Mouse (Mus musculus) heart, embryonic 16.5 days (tissue): ENCODE measurements around the gene Smim7. TPM values are rescaled to one million over a fixed set of nuclear protein-coding genes. Genes with fewer than 3 reads are reported as not detected.

Source experiments
- ATAC-seq: fragments of 200-750 bp; cut with Nextera tagmentation; replicated peaks from 2 replicates; pipeline ENCODE4 v1.8.0; 2017; ENCODE audit warnings: moderate number of reproducible peaks; ENCODE audit not compliant: insufficient read depth, low FRiP score; ENCODE audit errors: extremely low read depth
- H3K27ac ChIP-seq: fragments of 300-500 bp; sonication (generic); 2 replicates; pipeline ENCODE4 v1.5.1; 2014; ENCODE audit warnings: mild to moderate bottlenecking, low read length, control low read depth, moderate library complexity
- H3K27me3 ChIP-seq: fragments of 300-500 bp; sonication (generic); 2 replicates; pipeline ENCODE4 v1.6.1; 2014; ENCODE audit warnings: low read length, mixed read lengths; ENCODE audit not compliant: control insufficient read depth, insufficient read depth
- H3K36me3 ChIP-seq: fragments of 300-500 bp; sonication (generic); 2 replicates; pipeline ENCODE4 v1.6.1; 2014; ENCODE audit not compliant: control insufficient read depth, insufficient read depth
- H3K4me1 ChIP-seq: fragments of 300-500 bp; sonication (generic); 2 replicates; pipeline ENCODE4 v1.6.1; 2014; ENCODE audit warnings: low read length, mixed read lengths; ENCODE audit not compliant: control insufficient read depth, insufficient read depth
- H3K4me2 ChIP-seq: fragments of 300-500 bp; sonication (generic); 2 replicates; pipeline ENCODE4 v1.6.1; 2014; ENCODE audit warnings: low read depth, mild to moderate bottlenecking, control low read depth, low read length
- H3K4me3 ChIP-seq: fragments of 300-500 bp; sonication (generic); 2 replicates; pipeline ENCODE4 v1.5.1; 2014; ENCODE audit warnings: mild to moderate bottlenecking, control low read depth, low read length
- H3K9ac ChIP-seq: fragments of 300-500 bp; sonication (generic); 2 replicates; pipeline ENCODE4 v1.6.1; 2014; ENCODE audit warnings: low read length, control low read depth
- H3K9me3 ChIP-seq: fragments of 300-500 bp; sonication (generic); replicated peaks from 2 replicates; pipeline ENCODE4 v1.6.1; 2016; ENCODE audit warnings: low read length; ENCODE audit not compliant: control insufficient read depth
- WGBS: fragments of 180-500 bp; shearing (Covaris S2); extraction: QIAGEN DNeasy Blood & Tissue Kit; methylation state at CpG from one replicate; pipeline ENCODE4 v1.1.7; 2014; 5-methylcytosine and 5-hydroxymethylcytosine counted together
- polyA plus RNA-seq: library from polyadenylated mRNA; unstranded; fragments of >200 nt; fragmentation: Nextera tagmentation; extraction: Ambion mirVana; gene quantifications from 2 replicates; pipeline ENCODE4 v1.2.1, GENCODE M21; 2015

The Smim7 gene
- polyA plus RNA-seq, 1 experiment from 2014 or later = 108 TPM

DNA sequence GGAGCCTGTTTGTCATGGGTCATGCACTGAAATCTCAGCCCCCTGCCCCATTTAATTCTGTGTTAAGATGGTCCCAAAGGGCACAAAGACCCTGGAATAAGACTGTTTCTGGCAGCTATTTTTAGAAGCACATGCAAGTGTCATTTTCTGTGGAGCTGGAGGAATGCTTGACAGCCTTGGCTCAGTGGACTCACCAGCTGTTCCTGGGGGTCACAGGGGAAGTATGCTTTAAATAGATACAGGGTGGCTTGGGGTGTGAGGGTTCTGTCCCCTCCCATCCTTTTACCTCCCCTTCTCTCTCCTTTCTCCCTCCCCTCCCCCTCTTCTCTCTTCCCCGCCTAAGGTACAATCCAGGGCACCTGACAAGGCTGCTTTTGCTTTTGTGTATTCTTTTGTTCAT, 7.1 kb upstream of the Smim7 start:
- 0 out of 2 replicates have a peak overlapping the region, but pooled peaks have one; percentile 34 for H3K9ac ChIP-seq
- H3K4me3 ChIP-seq = no peak overlapping the region
- no peaks in the 10 kb centered on the region for H3K9me3 ChIP-seq
- peak overlapping the region; percentile 38 for H3K4me2 ChIP-seq
- peaks cover 25% of the 10 kb centered on the region for H3K4me1 ChIP-seq
- no peaks in the 10 kb centered on the region for H3K27me3 ChIP-seq
- peak overlapping the region; percentile 88 for H3K27ac ChIP-seq
- ATAC-seq = peak; percentile 59
- H3K36me3 ChIP-seq = peaks cover 5% of the 10 kb centered on the region; the same call in 1 of the 2 replicates
- WGBS = 14% methylated on average over 1 of the region's 1 CpGs

DNA sequence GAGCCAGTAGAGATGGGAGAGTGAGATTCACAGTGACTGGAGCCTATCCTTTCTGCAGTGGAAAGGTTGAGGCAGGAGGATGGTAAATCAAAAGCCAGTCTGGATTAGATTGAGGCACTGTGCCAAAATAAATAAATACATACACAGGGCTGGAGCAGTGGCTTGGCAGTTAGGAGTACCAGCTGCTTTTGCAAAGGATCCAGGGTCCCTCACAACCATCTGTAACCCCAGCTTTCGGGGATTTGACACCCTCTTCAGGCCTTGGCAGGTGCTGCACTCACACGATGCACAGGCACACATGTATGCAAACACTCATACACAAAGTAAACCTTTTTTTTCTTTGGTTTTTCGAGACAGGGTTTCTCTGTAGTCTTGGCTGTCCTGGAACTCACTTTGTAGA, 6.4 kb upstream of the Smim7 start:
- no peak for ATAC-seq
- WGBS = 84% methylated on average over 3 of the region's 3 CpGs

DNA sequence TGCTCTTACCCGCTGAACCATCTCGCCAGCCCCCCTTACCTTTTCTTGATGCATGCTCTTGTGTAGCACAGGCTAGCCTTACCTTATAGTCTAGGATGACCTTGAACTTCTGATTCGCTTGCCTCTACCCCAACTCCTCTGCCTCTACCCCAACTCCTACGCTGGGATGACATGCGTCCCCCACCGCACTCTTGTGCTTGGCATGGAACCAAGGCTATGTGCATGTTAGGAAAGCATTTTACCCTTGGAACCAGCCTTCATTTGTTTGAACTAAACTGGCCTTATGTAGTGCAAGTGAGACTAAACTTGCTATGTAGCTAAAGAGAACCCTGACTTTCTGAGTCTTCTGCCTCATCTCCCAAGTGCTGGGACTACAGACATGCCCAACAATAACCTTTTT, 5.0 kb upstream of the Smim7 start:
- no peak overlapping the region for H3K27ac ChIP-seq
- no peak overlapping the region for H3K4me2 ChIP-seq
- no peaks in the 10 kb centered on the region for H3K9me3 ChIP-seq
- no peak overlapping the region for H3K9ac ChIP-seq
- peaks cover 3% of the 10 kb centered on the region; the same call in 1 of the 2 replicates for H3K36me3 ChIP-seq
- ATAC-seq = no peak
- H3K27me3 ChIP-seq = no peaks in the 10 kb centered on the region
- WGBS = 90% methylated on average over 6 of the region's 6 CpGs
- H3K4me1 ChIP-seq = peaks cover 25% of the 10 kb centered on the region
- H3K4me3 ChIP-seq = no peak overlapping the region

More for the DNA sequence above, 6.4 kb upstream of the Smim7 start:
- Histone ChIP-seq H3K4me3 (no peak overlapping the region), H3K27ac (peak overlapping the region; percentile 88), H3K4me1 (peaks cover 25% of the 10 kb centered on the region), H3K9me3 (no peaks in the 10 kb centered on the region), H3K9ac (no peak overlapping the region), H3K36me3 (peaks cover 5% of the 10 kb centered on the region; the same call in 1 of the 2 replicates), H3K27me3 (no peaks in the 10 kb centered on the region), H3K4me2 (no peak overlapping the region)

GRCm38 (mm10) chr8:72573450-72573849, 2.6 kb upstream of the Smim7 start:
- 68% methylated on average over 6 of the region's 6 CpGs for WGBS

DNA sequence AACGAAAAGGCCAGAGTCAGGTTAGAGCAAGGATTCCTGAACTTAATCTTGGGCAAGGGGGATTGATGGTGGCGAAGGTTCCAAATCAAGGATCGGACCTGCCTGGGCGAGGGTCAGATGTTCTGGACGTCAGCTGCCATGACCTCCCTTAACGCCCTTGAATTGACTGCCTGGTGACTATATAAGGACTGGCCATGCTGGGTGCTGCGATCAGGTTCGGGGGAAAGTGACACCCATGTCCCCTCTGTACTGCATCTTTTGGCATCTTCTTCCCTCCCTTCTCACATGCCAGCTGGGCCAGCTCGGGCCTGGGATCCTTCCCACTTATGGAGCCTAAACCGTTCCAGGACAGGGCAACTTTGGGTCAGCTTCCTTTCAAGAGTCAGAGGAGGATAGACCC, 1.6 kb upstream of the Smim7 start:
- 4% methylated on average over 10 of the region's 10 CpGs for WGBS
- no peak for ATAC-seq
- Histone ChIP-seq H3K27ac (peak overlapping the region; percentile 99), H3K27me3 (no peaks in the 10 kb centered on the region), H3K36me3 (peaks cover 15% of the 10 kb centered on the region), H3K4me2 (peak overlapping the region; percentile 95), H3K4me1 (peaks cover 22% of the 10 kb centered on the region), H3K9me3 (no peaks in the 10 kb centered on the region), H3K4me3 (peak overlapping the region; percentile 85), H3K9ac (peak overlapping the region; percentile 82)

More at GRCm38 (mm10) chr8:72573450-72573849, 2.6 kb upstream of the Smim7 start:
- peak overlapping the region; percentile 25; the same call in 1 of the 2 replicates for H3K27ac ChIP-seq
- no peaks in the 10 kb centered on the region for H3K9me3 ChIP-seq
- peak overlapping the region; percentile 85 for H3K4me3 ChIP-seq
- peak overlapping the region; percentile 95 for H3K4me2 ChIP-seq
- no peak for ATAC-seq
- peaks cover 5% of the 10 kb centered on the region for H3K36me3 ChIP-seq
- H3K9ac ChIP-seq = peak overlapping the region; percentile 82
- peaks cover 31% of the 10 kb centered on the region for H3K4me1 ChIP-seq
- no peaks in the 10 kb centered on the region for H3K27me3 ChIP-seq

DNA sequence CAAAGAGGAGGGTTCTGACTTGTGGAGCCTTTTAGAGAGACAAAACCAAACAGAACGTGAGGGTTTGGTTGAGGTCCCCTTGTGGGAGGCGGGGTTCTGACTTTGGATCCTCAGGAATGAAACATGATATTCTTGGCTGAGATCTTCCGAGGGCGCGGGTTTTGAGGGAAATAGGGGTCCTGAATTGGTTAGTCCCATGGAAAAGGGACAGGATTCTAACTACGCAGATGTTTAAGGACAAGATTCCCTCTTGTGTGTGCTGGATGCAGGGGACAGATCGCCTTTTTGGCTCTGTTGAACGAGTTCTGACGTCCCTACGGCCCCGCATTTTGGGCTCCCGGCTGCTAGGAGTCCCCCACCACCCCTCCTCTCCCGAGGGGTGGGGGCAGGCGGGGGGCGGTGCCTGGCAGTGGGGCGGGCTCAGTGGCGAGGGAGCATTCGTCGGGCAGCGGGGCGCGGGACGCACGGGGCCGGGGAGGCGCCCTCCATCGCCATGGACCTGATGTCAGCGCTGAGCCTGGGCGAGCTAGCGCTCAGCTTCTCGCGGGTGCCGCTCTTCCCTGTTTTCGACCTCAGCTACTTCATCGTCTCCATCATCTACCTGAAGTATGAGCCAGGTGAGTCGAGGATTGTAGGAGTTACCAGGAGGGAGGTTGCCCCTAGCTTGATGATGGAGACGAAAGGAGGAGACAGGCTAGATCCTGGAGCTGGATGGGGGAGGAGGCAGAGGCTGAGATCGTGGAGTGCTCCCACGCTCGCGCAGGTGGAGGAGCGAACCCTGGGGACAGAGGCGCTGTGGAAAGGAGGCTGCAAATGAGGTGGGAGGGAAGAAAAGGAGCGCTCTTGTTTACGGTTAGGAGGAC, 954 bp upstream of the Smim7 start, which contains the start of gene Tmem38a:
Gene Tmem38a, plus strand, starts transcription at position 445 of the 863 bp plus-strand sequence.
- peaks cover 22% of the 10 kb centered on the region for H3K36me3 ChIP-seq
- no peaks in the 10 kb centered on the region for H3K27me3 ChIP-seq
- under 1% methylated on average over 44 of the region's 45 CpGs for WGBS

GRCm38 (mm10) chr8:72565970-72566369, 4.9 kb downstream of the Smim7 start:
- ATAC-seq = no peak
- no peak overlapping the region for H3K4me3 ChIP-seq
- peaks cover 30% of the 10 kb centered on the region for H3K4me1 ChIP-seq
- no peak overlapping the region for H3K27ac ChIP-seq
- H3K9me3 ChIP-seq = no peaks in the 10 kb centered on the region
- peaks cover 41% of the 10 kb centered on the region for H3K36me3 ChIP-seq
- no peak overlapping the region for H3K4me2 ChIP-seq
- no peaks in the 10 kb centered on the region for H3K27me3 ChIP-seq
- no peak overlapping the region for H3K9ac ChIP-seq
- WGBS = 90% methylated on average over 2 of the region's 2 CpGs

More for the DNA sequence above, 954 bp upstream of the Smim7 start, which contains the start of gene Tmem38a:
- peaks cover 18% of the 10 kb centered on the region for H3K4me1 ChIP-seq
- H3K27ac ChIP-seq = peak within 1 kb of the TSS; percentile 99
- peak within 1 kb of the TSS; percentile 95 for H3K4me2 ChIP-seq
- peak within 1 kb of the TSS; percentile 82 for H3K9ac ChIP-seq
- no peaks in the 10 kb centered on the region for H3K9me3 ChIP-seq
- H3K4me3 ChIP-seq = peak within 1 kb of the TSS; percentile 85
- ATAC-seq = peak; percentile 47

DNA sequence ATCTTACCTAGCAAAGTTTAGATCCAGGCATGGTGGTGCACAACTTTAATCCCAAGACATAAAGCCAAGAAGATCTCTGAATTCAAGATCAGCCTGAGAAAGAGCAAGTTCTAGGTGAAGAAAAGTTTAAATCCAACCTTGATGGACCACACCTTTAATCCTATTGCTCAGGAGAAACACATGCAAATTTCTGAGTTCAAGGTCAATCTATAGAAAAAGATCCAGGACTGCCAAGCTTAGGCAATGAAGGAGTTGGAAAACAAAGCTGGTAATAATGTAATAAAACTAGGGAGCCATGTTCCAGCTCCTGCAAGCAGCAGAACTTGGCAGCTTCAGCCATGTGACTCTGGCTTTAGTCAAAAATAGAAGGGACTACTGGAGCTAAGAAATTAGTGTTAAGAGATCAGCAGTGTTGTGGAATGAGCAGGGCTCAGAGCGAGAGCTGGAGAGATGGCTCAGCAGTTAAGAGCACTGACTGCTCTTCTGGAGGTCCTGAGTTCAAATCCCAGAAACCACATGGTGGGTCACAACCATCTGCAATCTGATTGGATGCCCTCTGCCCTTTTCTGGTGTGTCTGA, 9.7 kb downstream of the Smim7 start:
- Histone ChIP-seq H3K27me3 (no peaks in the 10 kb centered on the region), H3K9me3 (no peaks in the 10 kb centered on the region), H3K36me3 (peaks cover 25% of the 10 kb centered on the region), H3K4me3 (no peak overlapping the region), H3K4me1 (peaks cover 18% of the 10 kb centered on the region), H3K4me2 (no peak overlapping the region), H3K9ac (no peak overlapping the region), H3K27ac (peak overlapping the region; percentile 50)
- peak; percentile 25; the same call in 1 of the 2 replicates for ATAC-seq
- 46% methylated on average over 1 of the region's 1 CpGs for WGBS

GRCm38 (mm10) chr8:72555770-72556169, 15.1 kb downstream of the Smim7 start:
- WGBS = 46% methylated on average over 4 of the region's 4 CpGs

More at GRCm38 (mm10) chr8:72555770-72556169, 15.1 kb downstream of the Smim7 start:
- H3K36me3 ChIP-seq = peaks cover 11% of the 10 kb centered on the region
- H3K4me2 ChIP-seq = no peak overlapping the region
- no peaks in the 10 kb centered on the region for H3K9me3 ChIP-seq
- no peaks in the 10 kb centered on the region for H3K4me1 ChIP-seq
- no peak for ATAC-seq
- H3K27ac ChIP-seq = no peak overlapping the region
- H3K4me3 ChIP-seq = no peak overlapping the region
- H3K9ac ChIP-seq = no peak overlapping the region
- H3K27me3 ChIP-seq = no peaks in the 10 kb centered on the region
